Mouse (Mus musculus) lung, adult 2 months (tissue): Measurements from ENCODE around the gene Frk. TPM values are rescaled to one million over a fixed set of nuclear protein-coding genes. Genes with fewer than 3 reads are reported as not detected.
"Not testable (repeated sequence)": the region's sequence is repeated elsewhere in the genome, so short reads cannot be mapped to it uniquely, and the experiment has no call there.

Source experiments
- DNase-seq: peaks from one replicate; pipeline ENCODE4 v3.0.0; 2022
- H3K4me1 ChIP-seq: fragments of 200-500 bp; 2 replicates; pipeline ENCODE4 v1.6.1; 2011; ENCODE audit warnings: low read length; ENCODE audit not compliant: control insufficient read depth, insufficient read depth
- H3K4me3 ChIP-seq: fragments of 200-500 bp; replicated peaks from 2 replicates; pipeline ENCODE3; 2011; ENCODE audit warnings: low read depth, mild to moderate bottlenecking, control low read depth, low read length; ENCODE audit errors: extremely low read depth
- CTCF ChIP-seq: fragments of 200-500 bp; IDR thresholded peaks from 2 replicates; pipeline ENCODE4 v1.5.1; 2011; ENCODE audit warnings: mild to moderate bottlenecking, low read length, control low read depth; ENCODE audit not compliant: insufficient read depth
- POLR2A ChIP-seq: fragments of 200-500 bp; IDR thresholded peaks from 2 replicates; pipeline ENCODE4 v1.6.1; 2011; ENCODE audit warnings: low read depth, mild to moderate bottlenecking, control low read depth, low read length, borderline replicate concordance; ENCODE audit errors: extremely low read depth
- WGBS: fragments of 180-500 bp; shearing (Covaris S2); methylation state at CpG from one replicate; pipeline ENCODE4 v1.1.7; 2018; 5-methylcytosine and 5-hydroxymethylcytosine counted together
- polyA plus RNA-seq: library from polyadenylated mRNA; depleted of rRNA; stranded (reverse); fragments of >200 nt; gene quantifications from 2 replicates; pipeline ENCODE4 v1.2.3, GENCODE M21; 2012; rRNA removed

Gene Frk
- polyA plus RNA-seq, 1 experiment, result 1.5 TPM

GRCm38 (mm10) chr10:34563518-34564176, 80.4 kb downstream of the Frk start:
- WGBS, result 82% methylated on average over 1 of the region's 1 CpGs
- no peak overlapping the region for H3K4me3 ChIP-seq
- no peaks in the 10 kb centered on the region for H3K4me1 ChIP-seq
- TF ChIP-seq CTCF (no peak), POLR2A (no peak)
- no peak for DNase-seq

DNA sequence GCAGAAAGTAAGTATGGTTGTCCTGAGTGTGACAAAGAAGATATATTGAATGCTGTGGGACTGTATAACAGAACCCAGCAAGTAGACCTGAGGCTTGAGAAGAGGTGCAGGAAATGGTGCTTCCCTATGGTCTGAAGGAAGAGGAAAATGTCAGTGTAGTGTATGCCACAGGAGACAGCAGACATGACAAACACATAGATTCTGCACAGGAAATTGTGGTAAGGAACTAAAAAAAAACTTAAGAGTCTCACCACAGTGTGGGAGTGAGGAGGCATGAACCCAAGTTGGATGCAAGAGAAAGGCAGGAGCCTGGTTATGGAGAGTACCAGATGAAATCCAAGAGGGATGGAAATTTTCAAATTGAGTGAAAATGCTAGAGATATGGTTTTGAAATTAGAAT, 132.3 kb downstream of the Frk start:
- no peak for DNase-seq
- Histone ChIP-seq H3K4me1 (no peaks in the 10 kb centered on the region; the same call in 1 of the 2 replicates), H3K4me3 (no peak overlapping the region)
- TF ChIP-seq POLR2A (no peak), CTCF (no peak)

- TF ChIP-seq POLR2A (no peak), CTCF (no peak)
- 46% methylated on average over 2 of the region's 2 CpGs for WGBS
- no peak for DNase-seq
- H3K4me1 ChIP-seq, result no peaks in the 10 kb centered on the region; the same call in 1 of the 2 replicates
- no peak overlapping the region for H3K4me3 ChIP-seq
Measured at GRCm38 (mm10) chr10:34617216-34617615, 134.0 kb downstream of the Frk start.

GRCm38 (mm10) chr10:34618490-34618889, 135.3 kb downstream of the Frk start:
- DNase-seq, result no peak
- no peak for TF ChIP-seq POLR2A
- no peak for TF ChIP-seq CTCF
- WGBS, result 38% methylated on average over 3 of the region's 3 CpGs

GRCm38 (mm10) chr10:34620540-34620939, 137.3 kb downstream of the Frk start:
- DNase-seq, H3K4me1 ChIP-seq, H3K4me3 ChIP-seq: not testable (repeated sequence)
- WGBS, result 77% methylated on average over 8 of the region's 8 CpGs

More at GRCm38 (mm10) chr10:34618490-34618889, 135.3 kb downstream of the Frk start:
- Histone ChIP-seq H3K4me1 (no peaks in the 10 kb centered on the region; the same call in 1 of the 2 replicates), H3K4me3 (no peak overlapping the region)

DNA sequence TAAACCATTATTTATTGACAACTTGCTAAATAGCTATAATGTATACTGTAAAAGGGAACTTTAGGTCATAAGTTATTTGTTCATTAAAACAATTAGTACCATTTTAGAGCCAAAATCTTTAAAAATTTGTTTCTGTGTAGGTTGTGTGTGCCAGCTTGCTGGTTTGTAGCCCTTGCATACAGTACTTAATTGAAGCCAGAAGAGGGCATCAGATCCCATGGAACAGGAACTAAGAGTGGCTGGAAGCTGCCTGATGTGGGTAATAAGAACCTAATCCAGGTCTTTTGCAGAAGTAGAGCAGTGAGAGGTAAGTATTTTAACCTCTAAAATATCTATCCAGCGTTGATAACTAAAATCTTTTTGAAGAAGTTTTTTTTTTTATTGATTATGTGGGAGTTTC, 155.0 kb downstream of the Frk start:
- WGBS, result 57% methylated on average over 1 of the region's 1 CpGs

More for the DNA sequence above, 155.0 kb downstream of the Frk start:
- no peak for TF ChIP-seq CTCF
- no peak for TF ChIP-seq POLR2A
- DNase-seq, result no peak
- H3K4me3 ChIP-seq, result no peak overlapping the region
- no peaks in the 10 kb centered on the region for H3K4me1 ChIP-seq

Other genes starting within 250 kb of the Frk start
- gene Tspyl1, start 201.2 kb upstream of the Frk start, polyA plus RNA-seq, result 26.3 and 33.6 TPM in 2 replicates
- gene Tspyl4, start 186.0 kb upstream of the Frk start, polyA plus RNA-seq, result 7.2 and 13.0 TPM in 2 replicates
- gene Col10a1, start 93.4 kb upstream of the Frk start, polyA plus RNA-seq, result 0.05 and 0.83 TPM in 2 replicates
- gene Nt5dc1, start 64.8 kb upstream of the Frk start, polyA plus RNA-seq, result 6.5 and 6.6 TPM in 2 replicates